Mouse (Mus musculus): ENCODE data around the gene Tsc22d3.

Gene Tsc22d3

GRCm38 (mm10) chrX:140493527-140494029 is 106.9 kb downstream of the Tsc22d3 start:
- no peak for DNase-seq

GRCm38 (mm10) chrX:140491884-140492571 is 108.4 kb downstream of the Tsc22d3 start:
- peak; percentile 17 for DNase-seq

DNA sequence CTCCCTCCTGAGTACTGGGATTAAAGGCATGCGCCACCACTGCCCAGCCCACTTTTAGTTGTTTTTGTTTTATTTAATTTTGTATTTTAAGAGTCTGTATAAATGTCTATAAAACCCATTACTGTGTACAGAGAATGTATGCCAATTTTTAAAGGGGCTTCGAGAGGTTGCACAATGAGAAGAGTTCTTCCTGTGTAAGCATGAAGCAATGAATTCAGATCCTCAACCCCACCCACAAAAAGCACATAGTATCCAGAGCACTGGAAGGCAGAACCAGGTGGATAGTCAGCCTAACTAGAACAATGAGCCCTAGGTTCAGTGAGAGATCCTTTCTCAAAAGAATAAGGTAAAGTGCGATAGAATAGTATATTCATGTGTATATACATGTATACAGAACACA is 110.3 kb downstream of the Tsc22d3 start:
- DNase-seq: no peak
